Comparison of ENCODE assay signal across 19 mouse cellular contexts in genomic region chr2:119152255-119152654, GRCm38 (mm10). TPM values are rescaled to one million over a fixed set of nuclear protein-coding genes. Genes with fewer than 3 reads are reported as not detected.
"Had no signal": no experiment of that assay in that cellular context is flagged by ENCODE, and none has a peak within 500 bp of the region (broad histone marks: within the 10 kb centered on the region; RNA-seq: fewer than 3 reads in every experiment).

No protein-coding gene starts in this region.

- H3K4me2 ChIP-seq: limb, embryonic 12.5 days; lung, embryonic 14.5 days; neural tube, embryonic 15.5 days had no signal

- H3K9me3 ChIP-seq: limb, embryonic 12.5 days; midbrain, embryonic 10.5 days; neural tube, embryonic 15.5 days had no signal

- H3K27me3 ChIP-seq: limb, embryonic 12.5 days; neural tube, embryonic 15.5 days had no signal

- DNase-seq: kidney, adult 9 months; kidney, postnatal 4 days; lung, embryonic 14.5 days; lung, postnatal 10 days; lung, postnatal 4 days; midbrain, embryonic 14.5 days; right cerebral cortex, postnatal 4 days; spleen, adult 18-20 months; thymus, adult 18-20 months; thymus, postnatal 14 days had no signal

- H3K9ac ChIP-seq: limb, embryonic 12.5 days; lung, embryonic 14.5 days; neural tube, embryonic 15.5 days had no signal

- H3K4me3 ChIP-seq: layer of hippocampus, adult 2 months; limb, embryonic 12.5 days; midbrain, embryonic 10.5 days; myocyte; neural tube, embryonic 15.5 days had no signal

- H3K27ac ChIP-seq: kidney, postnatal 0 days; layer of hippocampus, adult 2 months; limb, embryonic 12.5 days; midbrain, embryonic 10.5 days; neural tube, embryonic 15.5 days had no signal

RNA-seq across cellular contexts. Expression of gene Gchfr, which starts 15.3 kb away (rescaled TPM):
- total RNA-seq: layer of hippocampus, adult 2 months; left cerebral cortex, postnatal 36 days; megakaryocyte, adult 5-6 weeks had no signal

RNA-seq across cellular contexts. Expression of gene Gm14137, which starts 22.1 kb away (rescaled TPM):
- total RNA-seq: layer of hippocampus, adult 2 months; left cerebral cortex, postnatal 36 days; liver, adult 2 months; megakaryocyte, adult 5-6 weeks had no signal
- polyA plus RNA-seq: liver, adult 2 months had no signal
